Mouse (Mus musculus): Measurements from ENCODE around the gene Uhrf2.

The Uhrf2 gene

GRCm38 (mm10) chr19:30051479-30051878 is 21.2 kb downstream of the Uhrf2 start:
- no peak for DNase-seq

- no peak for DNase-seq
Observed at GRCm38 (mm10) chr19:30054218-30054617, 23.9 kb downstream of the Uhrf2 start.

DNA sequence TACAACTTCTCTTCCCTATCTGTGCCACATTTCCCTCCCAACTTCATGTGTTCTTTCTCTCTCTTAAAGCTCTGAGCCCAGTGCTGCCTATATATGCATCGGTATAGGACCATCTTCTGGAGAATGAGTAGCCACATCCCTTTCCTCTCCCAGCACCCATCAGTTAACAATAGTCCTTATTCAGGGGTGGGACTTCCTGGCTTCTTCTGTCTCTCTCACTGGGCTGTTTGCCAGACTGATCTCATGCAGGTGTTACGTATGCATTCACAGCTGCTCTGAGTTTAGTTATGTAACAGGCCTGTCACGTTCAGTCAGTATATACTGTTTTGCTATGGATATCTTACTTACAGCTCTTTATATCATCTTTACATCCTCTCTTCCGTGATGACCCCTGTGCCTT is 35.5 kb downstream of the Uhrf2 start:
- DNase-seq = no peak

DNA sequence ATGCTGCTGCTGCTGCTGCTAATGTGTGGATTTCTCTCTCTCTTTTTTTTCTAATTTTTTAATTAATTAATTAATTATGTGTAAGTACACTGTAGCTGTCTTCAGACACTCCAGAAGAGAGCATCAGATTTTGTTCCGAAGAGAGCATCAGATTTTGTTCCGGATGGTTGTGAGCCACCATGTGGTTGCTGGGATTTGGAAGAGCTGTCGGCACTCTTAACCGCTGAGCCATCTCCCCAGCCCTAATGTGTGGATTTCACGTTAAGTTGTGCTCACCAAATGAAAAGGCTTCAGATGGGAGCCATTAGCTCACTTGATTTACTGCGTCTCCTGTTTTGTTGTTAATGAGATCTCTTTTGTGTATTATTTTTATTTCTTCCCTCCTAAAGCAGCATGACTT is 59.9 kb downstream of the Uhrf2 start:
- no peak for DNase-seq

GRCm38 (mm10) chr19:30091644-30092295 is 61.5 kb downstream of the Uhrf2 start:
- no peak for DNase-seq

- no peak for DNase-seq
Observed at GRCm38 (mm10) chr19:30096186-30096585, 65.9 kb downstream of the Uhrf2 start.

- DNase-seq = no peak
Observed at GRCm38 (mm10) chr19:30097039-30097438, 66.7 kb downstream of the Uhrf2 start.

- DNase-seq = no peak
Observed at GRCm38 (mm10) chr19:30100571-30100970, 70.3 kb downstream of the Uhrf2 start.

DNA sequence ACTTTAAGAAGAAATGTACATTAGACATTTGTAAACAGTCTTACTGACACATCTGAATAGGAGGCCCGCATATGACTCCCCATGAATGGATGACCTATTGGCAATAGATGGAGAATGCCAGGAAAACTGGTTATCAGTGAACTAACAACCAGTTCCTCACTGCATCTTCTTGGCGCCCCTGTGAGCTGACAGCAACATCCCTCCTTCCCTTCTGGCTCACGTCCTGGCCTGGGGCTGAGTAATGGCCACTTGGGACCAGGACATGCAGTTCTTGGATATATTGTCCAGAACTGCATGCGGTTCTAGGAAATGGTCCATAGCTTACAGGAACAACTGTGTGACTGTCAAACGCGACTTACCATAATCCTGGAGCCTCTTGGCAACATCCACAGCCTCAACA is 72.3 kb downstream of the Uhrf2 start:
- no peak for DNase-seq

DNA sequence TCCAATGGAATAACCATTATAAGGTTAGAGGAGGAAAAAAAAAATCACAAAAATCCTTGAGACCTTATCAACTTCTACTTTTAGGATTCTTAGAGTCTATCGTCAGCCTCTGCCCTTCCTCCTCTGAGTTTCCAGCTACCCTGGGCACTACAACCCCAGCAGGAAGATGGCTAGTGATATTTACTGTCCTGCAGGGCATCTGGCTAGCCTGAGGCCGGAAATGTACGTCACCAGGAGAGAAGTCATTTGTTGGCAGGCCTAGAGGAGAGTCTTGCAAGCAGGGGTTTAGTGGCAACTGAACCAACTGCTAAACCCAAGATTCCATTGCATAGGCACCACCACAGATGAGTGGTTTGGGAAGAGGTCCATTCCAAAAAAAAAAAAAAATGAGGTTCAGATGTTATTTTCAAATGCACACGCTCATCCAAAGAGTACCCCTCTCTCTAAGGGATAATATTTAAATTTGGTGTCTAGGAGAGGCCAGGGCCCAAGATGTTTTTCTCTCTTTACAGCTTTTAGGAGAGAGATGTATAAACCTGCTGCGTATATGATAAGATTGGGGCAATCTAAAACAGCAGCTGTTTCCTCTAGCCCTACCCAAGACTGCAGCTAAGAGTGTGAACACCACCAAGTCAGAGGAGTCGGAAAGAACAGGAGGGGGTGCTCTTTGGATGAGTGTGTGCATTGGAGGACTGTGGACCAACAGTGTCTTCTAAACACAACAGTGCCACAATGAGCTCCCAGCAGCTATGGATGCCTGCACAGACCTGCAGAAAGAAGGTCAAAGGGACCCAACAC is 74.9 kb downstream of the Uhrf2 start:
- no peak for DNase-seq

GRCm38 (mm10) chr19:30107221-30107845 is 77.0 kb downstream of the Uhrf2 start:
- DNase-seq = no peak

GRCm38 (mm10) chr19:30108616-30109015 is 78.3 kb downstream of the Uhrf2 start:
- DNase-seq = no peak

DNA sequence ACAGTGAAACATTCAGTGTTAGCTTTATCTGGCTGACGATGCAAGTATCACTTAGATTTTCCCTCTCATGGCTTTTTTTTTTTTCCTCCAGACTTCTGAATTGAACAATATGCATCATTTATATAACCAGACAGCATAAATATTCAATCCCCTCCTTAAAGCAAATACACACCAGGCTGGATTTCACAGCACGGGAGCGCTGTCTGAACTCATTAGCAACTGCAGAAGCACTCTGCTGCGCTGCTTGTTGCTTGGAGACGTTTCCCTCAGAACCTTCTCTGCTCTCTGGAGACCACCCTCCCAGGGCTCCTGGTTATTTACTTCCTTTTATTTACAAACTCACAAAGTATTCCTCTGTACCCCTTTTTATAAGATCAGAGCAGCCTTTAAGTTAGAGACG is 78.8 kb downstream of the Uhrf2 start:
- DNase-seq = no peak

DNA sequence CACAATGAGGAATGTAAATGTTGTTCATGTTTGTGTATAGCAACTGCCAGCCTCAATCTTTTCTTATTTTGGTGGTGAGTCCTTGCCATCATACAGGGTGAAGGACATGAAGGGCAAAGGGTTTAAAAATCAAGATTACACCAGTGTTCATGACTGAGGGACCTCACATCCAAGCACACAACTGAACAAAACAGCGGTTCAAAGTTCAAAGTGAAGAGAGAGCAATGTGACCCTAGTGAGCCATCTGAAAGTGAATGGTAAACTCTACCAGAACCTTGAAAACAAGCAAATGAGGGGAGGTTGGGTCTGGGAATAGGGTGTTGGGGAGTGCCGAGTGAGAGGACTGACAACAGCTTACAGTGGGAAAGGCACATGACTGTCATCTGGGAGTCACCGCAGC is 81.1 kb downstream of the Uhrf2 start:
- DNase-seq = no peak

GRCm38 (mm10) chr19:30112961-30113688 is 82.8 kb downstream of the Uhrf2 start:
- DNase-seq = no peak

GRCm38 (mm10) chr19:30114919-30115441 is 84.7 kb downstream of the Uhrf2 start:
- no peak for DNase-seq

- DNase-seq = no peak
Observed at GRCm38 (mm10) chr19:30115606-30116005, 85.3 kb downstream of the Uhrf2 start.

DNA sequence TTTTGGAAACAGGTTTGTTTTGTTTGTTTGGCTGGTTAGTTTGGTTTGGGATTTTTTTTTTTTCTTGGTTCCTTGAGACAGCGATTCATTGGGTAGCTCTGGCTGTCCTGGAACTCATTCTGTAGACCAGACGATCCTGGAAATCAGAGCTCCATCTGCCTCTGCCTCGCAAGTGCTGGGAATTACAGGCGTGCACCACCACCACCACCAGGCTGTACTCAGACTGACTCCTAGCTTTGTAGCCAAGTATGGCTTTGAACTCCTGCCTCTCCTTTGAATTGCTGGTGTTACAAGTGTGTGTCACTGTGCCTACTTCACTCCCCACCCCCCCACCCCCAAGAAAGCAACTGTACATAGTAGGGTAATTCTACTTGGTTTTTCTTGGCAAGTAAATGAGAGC is 86.9 kb downstream of the Uhrf2 start:
- DNase-seq = no peak

DNA sequence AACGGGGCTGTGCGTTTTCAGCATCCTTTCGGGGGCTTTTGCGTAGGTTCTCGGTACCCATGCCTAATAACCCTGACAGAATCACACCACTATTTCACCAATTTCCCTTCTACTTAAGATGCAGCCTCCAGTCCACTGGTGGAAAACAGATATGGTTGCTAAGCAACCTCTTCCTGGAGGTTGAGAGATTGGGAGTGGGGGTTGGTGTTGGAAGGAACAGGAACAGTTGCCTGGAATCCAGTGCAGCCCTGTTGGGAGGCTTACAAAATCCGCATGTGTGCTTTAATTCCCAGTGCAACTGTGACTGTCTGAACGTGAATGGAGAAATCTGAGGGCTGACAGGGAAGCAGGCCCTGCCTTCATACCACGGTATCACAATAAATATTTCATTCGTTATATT is 87.5 kb downstream of the Uhrf2 start:
- no peak for DNase-seq

DNA sequence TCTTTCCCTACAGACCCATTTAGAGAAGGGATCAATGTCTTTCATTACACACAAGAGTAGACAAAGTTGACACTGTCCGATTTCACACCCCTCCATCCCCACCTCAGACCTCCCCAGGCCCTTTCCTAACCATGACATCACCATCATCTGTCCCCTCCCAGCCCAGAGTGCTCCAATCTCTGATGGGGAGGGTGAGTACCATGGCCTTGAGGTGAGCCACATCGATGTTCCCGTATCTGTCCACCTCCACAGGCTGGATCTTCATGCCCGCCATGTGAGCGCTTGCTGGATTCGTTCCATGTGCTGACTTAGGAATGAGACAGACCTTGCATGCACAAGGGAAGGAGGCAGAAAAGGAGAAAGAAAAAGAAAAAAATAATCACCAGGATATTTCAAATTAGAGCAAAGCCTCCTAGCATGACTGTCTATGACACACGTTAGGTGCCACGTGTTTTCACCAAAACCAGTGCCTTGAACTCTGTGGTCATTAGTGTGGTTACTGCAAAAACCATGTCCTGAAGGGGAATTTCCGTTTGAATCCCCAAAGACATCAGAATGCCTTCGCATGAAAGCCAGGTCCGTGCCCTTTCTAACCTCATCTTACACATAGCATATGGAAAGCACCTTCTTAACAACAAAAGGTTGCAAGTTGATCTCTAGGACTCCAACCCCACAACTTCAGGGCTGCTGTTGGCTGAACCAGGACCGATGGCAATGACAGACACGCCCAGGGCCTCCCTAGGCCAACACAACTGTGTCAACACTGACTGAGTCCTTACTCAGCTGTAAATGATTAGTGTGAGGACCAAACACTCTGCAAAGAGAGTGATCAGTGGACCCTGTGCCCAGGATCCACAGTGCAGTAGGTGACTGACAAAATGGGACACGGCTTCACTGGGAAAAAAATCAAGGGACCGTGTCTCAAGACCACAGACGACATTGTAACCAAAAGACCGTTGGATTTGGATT is 88.3 kb downstream of the Uhrf2 start:
- DNase-seq = no peak

DNA sequence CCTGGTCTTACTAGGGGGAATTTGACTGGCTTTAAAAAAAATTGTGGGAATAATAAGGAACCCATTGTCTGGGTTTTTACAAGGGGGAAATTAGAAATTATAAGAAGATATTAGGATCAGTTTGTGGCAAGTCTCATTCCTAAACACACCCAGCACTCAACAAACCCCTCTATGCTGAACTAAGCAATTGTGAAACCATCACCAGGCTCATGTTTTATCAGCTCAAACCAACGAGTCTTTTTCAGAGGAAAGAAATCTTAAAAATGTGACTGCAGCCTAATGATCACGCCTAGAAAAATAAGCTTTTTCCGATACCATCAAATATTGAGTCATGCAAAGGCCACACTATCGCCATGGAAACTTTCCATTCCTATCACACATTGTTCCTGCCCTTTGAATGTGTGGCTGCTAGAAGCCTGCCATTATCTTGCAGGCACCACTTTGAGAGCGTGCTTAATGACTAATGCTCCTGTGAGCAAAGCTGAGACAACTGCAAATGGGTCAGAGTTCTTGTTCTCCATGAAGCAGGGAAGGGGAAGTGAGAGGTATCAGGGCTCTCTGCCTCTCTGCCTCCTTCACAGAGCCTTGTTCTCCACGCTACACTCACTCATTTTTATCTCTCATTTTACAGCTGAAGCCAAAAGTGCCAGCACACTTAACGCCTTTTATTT is 94.8 kb downstream of the Uhrf2 start:
- no peak for DNase-seq
